In genomic region chr13:91465002-91465715, GRCm38 (mm10) we compare ENCODE assay signal across 28 mouse cellular contexts. TPM values are rescaled to one million over a fixed set of nuclear protein-coding genes. Genes with fewer than 3 reads are reported as not detected.
DNase-seq lines count a peak whose midpoint lies in the region; ATAC-seq lines count a peak whose summit lies in the region.
"Had no signal": no experiment of that assay in that cellular context is flagged by ENCODE, and none has a peak within 500 bp of the region (broad histone marks: within the 10 kb centered on the region; RNA-seq: fewer than 3 reads in every experiment).

No protein-coding gene starts in this region.

- no peak overlapping the region; the same call in 1 of the 2 replicates for H3K9ac ChIP-seq in liver, embryonic 13.5 days
- H3K9ac ChIP-seq in heart, embryonic 12.5 days: no peak overlapping the region
- H3K9ac ChIP-seq: embryonic facial prominence, embryonic 15.5 days; forebrain, embryonic 15.5 days; hindbrain, embryonic 15.5 days; limb, embryonic 13.5 days; lung, embryonic 15.5 days; midbrain, embryonic 12.5 days; stomach, embryonic 15.5 days had no signal

- H3K9me3 ChIP-seq in liver, embryonic 13.5 days (replicated peaks): no peaks in the 10 kb centered on the region
- H3K9me3 ChIP-seq in heart, embryonic 12.5 days (replicated peaks): no peaks in the 10 kb centered on the region
- H3K9me3 ChIP-seq: embryonic facial prominence, embryonic 10.5 days; embryonic facial prominence, embryonic 15.5 days; forebrain, embryonic 10.5 days; forebrain, embryonic 15.5 days; hindbrain, embryonic 10.5 days; hindbrain, embryonic 15.5 days; limb, embryonic 13.5 days; lung, embryonic 15.5 days; midbrain, embryonic 12.5 days; stomach, embryonic 15.5 days had no signal

- DNase-seq in lung, postnatal 36 days: peak; percentile 53
- no peak for DNase-seq in lung, postnatal 4 days
- DNase-seq in liver, embryonic 13.5 days: no peak
- no peak for DNase-seq in cerebellum, postnatal 14 days
- DNase-seq: adrenal gland, postnatal 25 days; B cell, adult 2 months; cerebellum, adult 18-20 months; cerebellum, postnatal 25 days; gastrocnemius, adult 2 months; heart, adult 2 months; heart, postnatal 14 days; kidney, adult 2 months; kidney, postnatal 36 days had no signal

- H3K4me3 ChIP-seq in liver, embryonic 13.5 days (replicated peaks): no peak overlapping the region
- no peak overlapping the region for H3K4me3 ChIP-seq in heart, embryonic 12.5 days
- H3K4me3 ChIP-seq: embryonic facial prominence, embryonic 10.5 days; embryonic facial prominence, embryonic 15.5 days; forebrain, embryonic 10.5 days; forebrain, embryonic 15.5 days; gastrocnemius, adult 2 months; heart, adult 2 months; hindbrain, embryonic 10.5 days; hindbrain, embryonic 15.5 days; limb, embryonic 13.5 days; lung, embryonic 15.5 days; midbrain, embryonic 12.5 days; stomach, embryonic 15.5 days had no signal

- no peaks in the 10 kb centered on the region for H3K36me3 ChIP-seq in liver, embryonic 13.5 days
- H3K36me3 ChIP-seq in heart, embryonic 12.5 days: no peaks in the 10 kb centered on the region
- H3K36me3 ChIP-seq: embryonic facial prominence, embryonic 10.5 days; embryonic facial prominence, embryonic 15.5 days; forebrain, embryonic 15.5 days; hindbrain, embryonic 10.5 days; hindbrain, embryonic 15.5 days; limb, embryonic 13.5 days; lung, embryonic 15.5 days; midbrain, embryonic 12.5 days; stomach, embryonic 15.5 days had no signal

- H3K4me1 ChIP-seq in liver, embryonic 13.5 days (replicated peaks): peaks cover 51% of the 10 kb centered on the region
- H3K4me1 ChIP-seq in heart, embryonic 12.5 days (replicated peaks): peaks cover 8% of the 10 kb centered on the region

- ATAC-seq in erythroblast, adult 5-6 weeks (replicated peaks; ENCODE audit: low FRiP score, poor library complexity, severe bottlenecking): peak; percentile 53; the same call in 1 of the 2 replicates
- no peak for ATAC-seq in liver, embryonic 13.5 days (ENCODE audit: low read depth)
- ATAC-seq in megakaryocyte-erythroid progenitor cell, adult 5-6 weeks (replicated peaks; ENCODE audit: low FRiP score, low TSS enrichment, poor library complexity, severe bottlenecking): peak; percentile 29; the same call in 1 of the 2 replicates
- ATAC-seq in heart, embryonic 12.5 days (ENCODE audit: insufficient number of reproducible peaks, low FRiP score): no peak
- ATAC-seq in monocyte, adult 5-6 weeks (replicated peaks; ENCODE audit: insufficient number of reproducible peaks, low FRiP score, low TSS enrichment, poor library complexity, severe bottlenecking): no peak
- ATAC-seq: forebrain, embryonic 15.5 days; inflammation-experienced regulatory T-cells, adult 6 months had no signal

- WGBS in liver, embryonic 13.5 days (ENCODE audit: insufficient replicate concordance): 58% methylated on average over 8 of the region's 8 CpGs
- WGBS in heart, embryonic 12.5 days: 66% methylated on average over 8 of the region's 8 CpGs

- H3K4me2 ChIP-seq in liver, embryonic 13.5 days: peak overlapping the region; percentile 19; the same call in 1 of the 2 replicates
- no peak overlapping the region for H3K4me2 ChIP-seq in heart, embryonic 12.5 days
- H3K4me2 ChIP-seq: embryonic facial prominence, embryonic 15.5 days; forebrain, embryonic 15.5 days; hindbrain, embryonic 15.5 days; limb, embryonic 13.5 days; lung, embryonic 15.5 days; midbrain, embryonic 12.5 days; stomach, embryonic 15.5 days had no signal

- no peaks in the 10 kb centered on the region for H3K27me3 ChIP-seq in liver, embryonic 13.5 days
- no peaks in the 10 kb centered on the region for H3K27me3 ChIP-seq in heart, embryonic 12.5 days (replicated peaks)
- H3K27me3 ChIP-seq: embryonic facial prominence, embryonic 15.5 days; forebrain, embryonic 15.5 days; hindbrain, embryonic 15.5 days; limb, embryonic 13.5 days; lung, embryonic 15.5 days; midbrain, embryonic 12.5 days; stomach, embryonic 15.5 days had no signal

- H3K27ac ChIP-seq in liver, embryonic 13.5 days: peak overlapping the region; percentile 26; the same call in 1 of the 2 replicates
- H3K27ac ChIP-seq in heart, embryonic 12.5 days (ENCODE audit: poor library complexity, severe bottlenecking): no peak overlapping the region
- H3K27ac ChIP-seq: embryonic facial prominence, embryonic 10.5 days; embryonic facial prominence, embryonic 15.5 days; forebrain, embryonic 10.5 days; forebrain, embryonic 15.5 days; gastrocnemius, adult 2 months; heart, adult 2 months; hindbrain, embryonic 10.5 days; hindbrain, embryonic 15.5 days; limb, embryonic 13.5 days; lung, embryonic 15.5 days; midbrain, embryonic 12.5 days; stomach, embryonic 15.5 days had no signal

RNA-seq across cellular contexts. Expression of gene Ssbp2, which starts 5.1 kb away (rescaled TPM):
- 13.8 and 16.1 TPM in 2 replicates for total RNA-seq in erythroblast, adult 5-6 weeks (2015; ENCODE audit: low replicate concordance)
- total RNA-seq in erythroblast, adult 5-6 weeks (2017; ENCODE audit: low replicate concordance): 21.4 and 34.3 TPM in 2 replicates
- 56.4 and 56.9 TPM in 2 replicates for polyA plus RNA-seq in liver, embryonic 13.5 days (2015; fragmentation: Nextera tagmentation; extraction: Ambion mirVana)
- 92.6 and 94.0 TPM in 2 replicates for total RNA-seq in megakaryocyte-erythroid progenitor cell, adult 5-6 weeks (2014; fragmentation: Nextera tagmentation)
- total RNA-seq in megakaryocyte-erythroid progenitor cell, adult 5-6 weeks (2017): 42.8 and 75.8 TPM in 2 replicates
- polyA plus RNA-seq in heart, embryonic 12.5 days (2016; fragmentation: Nextera tagmentation; extraction: Ambion mirVana): 78.6 and 79.0 TPM in 2 replicates
- 9.8 to 35.4 TPM (median 12.4 TPM) in 3 replicates for total RNA-seq in monocyte, adult 5-6 weeks (2017)

Comparison
In these comparisons a context has a peak if more than half of its experiments do, and no peak if none do; other contexts are left out.
1. ATAC-seq: peak in erythroblast, adult 5-6 weeks (single experiment) and megakaryocyte-erythroid progenitor cell, adult 5-6 weeks (single experiment); none in liver, embryonic 13.5 days (single experiment), heart, embryonic 12.5 days (single experiment) and monocyte, adult 5-6 weeks (single experiment).